Mouse (Mus musculus) heart, embryonic 13.5 days (tissue): ENCODE results near the gene Iqck. TPM values are rescaled to one million over a fixed set of nuclear protein-coding genes. Genes with fewer than 3 reads are reported as not detected.

Experiments
- ATAC-seq: fragments of 200-750 bp; cut with Nextera tagmentation; 2 replicates; pipeline ENCODE4 v1.8.0; 2017; ENCODE audit warnings: moderate TSS enrichment; ENCODE audit not compliant: insufficient number of reproducible peaks, low FRiP score, low TSS enrichment; ENCODE audit errors: extremely low read depth
- H3K27ac ChIP-seq: fragments of 300-500 bp; sonication (generic); replicated peaks from 2 replicates; pipeline ENCODE4 v1.5.1; 2015; ENCODE audit warnings: moderate library complexity, mild to moderate bottlenecking, inconsistent platforms
- H3K27me3 ChIP-seq: fragments of 300-500 bp; sonication (generic); replicated peaks from 2 replicates; pipeline ENCODE4 v1.6.1; 2015; ENCODE audit warnings: mild to moderate bottlenecking, inconsistent platforms
- H3K36me3 ChIP-seq: fragments of 300-500 bp; sonication (generic); 2 replicates; pipeline ENCODE4 v1.6.1; 2015; ENCODE audit warnings: mild to moderate bottlenecking, inconsistent platforms
- H3K4me1 ChIP-seq: fragments of 300-500 bp; sonication (generic); 2 replicates; pipeline ENCODE4 v1.6.1; 2015; ENCODE audit warnings: inconsistent platforms
- H3K4me2 ChIP-seq: fragments of 300-500 bp; sonication (generic); 2 replicates; pipeline ENCODE4 v1.6.1; 2015; ENCODE audit warnings: inconsistent platforms, mild to moderate bottlenecking, moderate library complexity
- H3K4me3 ChIP-seq: fragments of 300-500 bp; sonication (generic); 2 replicates; pipeline ENCODE4 v1.5.1; 2015; ENCODE audit warnings: moderate library complexity, mild to moderate bottlenecking, inconsistent platforms
- H3K9ac ChIP-seq: fragments of 300-500 bp; sonication (generic); 2 replicates; pipeline ENCODE4 v1.6.1; 2015; ENCODE audit warnings: inconsistent platforms, mild to moderate bottlenecking, moderate library complexity
- H3K9me3 ChIP-seq: fragments of 300-500 bp; sonication (generic); 2 replicates; pipeline ENCODE4 v1.6.1; 2016; ENCODE audit warnings: inconsistent platforms
- WGBS: fragments of 180-500 bp; shearing (Covaris S2); methylation state at CpG from one replicate; pipeline ENCODE4 v1.1.7; 2015; ENCODE audit warnings: mixed read lengths; 5-methylcytosine and 5-hydroxymethylcytosine counted together
- polyA plus RNA-seq: library from polyadenylated mRNA; unstranded; fragments of >200 nt; fragmentation: Nextera tagmentation; extraction: Ambion mirVana; gene quantifications from 2 replicates; pipeline ENCODE4 v1.2.1, GENCODE M21; 2015

Gene Iqck
- polyA plus RNA-seq, 1 experiment from 2014 or later = 0.96 TPM

DNA sequence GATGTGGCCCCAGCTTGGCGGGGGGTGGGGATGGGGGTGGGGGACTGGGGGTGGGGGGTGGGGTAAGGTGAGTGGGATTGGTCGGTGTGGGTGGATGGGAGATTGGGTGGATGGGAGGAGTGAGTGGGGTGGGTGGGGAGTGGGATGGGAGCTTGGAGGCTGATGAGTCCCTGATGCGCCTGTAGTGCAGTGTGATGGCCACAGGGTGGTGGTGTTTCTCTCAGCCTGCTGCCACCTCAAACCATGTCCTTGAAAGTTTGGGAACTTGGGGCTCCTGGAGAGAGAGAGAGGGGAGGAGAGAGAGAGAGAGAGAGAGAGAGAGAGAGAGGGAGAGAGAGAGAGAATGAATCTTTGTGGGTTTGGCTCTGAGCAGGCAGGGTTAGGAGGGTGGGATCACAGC lies 160.2 kb downstream of the Iqck start:
- WGBS = 0% methylated on average over 3 of the region's 3 CpGs
- H3K27me3 ChIP-seq = peaks cover 34% of the 10 kb centered on the region
- H3K4me1 ChIP-seq = no peaks in the 10 kb centered on the region
- no peaks in the 10 kb centered on the region for H3K36me3 ChIP-seq
- H3K27ac ChIP-seq = no peak overlapping the region
- H3K4me2 ChIP-seq = no peak overlapping the region
- no peaks in the 10 kb centered on the region for H3K9me3 ChIP-seq
- H3K9ac ChIP-seq = no peak overlapping the region
- no peak overlapping the region for H3K4me3 ChIP-seq
- ATAC-seq = no peak

DNA sequence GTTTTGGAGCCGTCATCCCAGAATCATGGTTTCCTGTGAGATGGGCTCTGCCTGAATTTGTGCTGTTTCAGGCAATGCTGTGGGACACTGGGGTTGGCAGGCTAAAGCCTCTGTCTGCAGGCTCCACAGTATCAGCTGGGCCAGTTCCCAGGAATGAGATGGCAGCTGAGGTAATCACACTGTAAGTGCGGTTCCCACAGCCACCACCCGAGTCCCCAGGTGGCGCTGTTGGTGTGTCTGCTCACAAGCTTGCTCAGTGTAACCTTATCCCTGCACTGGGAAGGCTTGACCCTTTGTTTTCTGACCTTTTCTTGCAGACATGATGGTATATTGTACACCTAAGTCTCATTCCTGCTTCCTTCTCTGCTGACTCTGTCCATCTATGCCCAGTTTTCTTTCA lies 164.0 kb downstream of the Iqck start:
- H3K9me3 ChIP-seq = no peaks in the 10 kb centered on the region

More for the DNA sequence above, 164.0 kb downstream of the Iqck start:
- Histone ChIP-seq H3K4me3 (no peak overlapping the region), H3K36me3 (no peaks in the 10 kb centered on the region), H3K4me2 (no peak overlapping the region), H3K4me1 (no peaks in the 10 kb centered on the region), H3K27ac (no peak overlapping the region), H3K27me3 (peaks cover 28% of the 10 kb centered on the region), H3K9ac (no peak overlapping the region)
- no peak for ATAC-seq
- 12% methylated on average over 4 of the region's 4 CpGs for WGBS

Other genes with a start within 250 kb of the Iqck start
- 76.1 and 79.0 TPM in 2 replicates for gene Gde1, start 150.0 kb upstream of the Iqck start, polyA plus RNA-seq
- gene Ccp110, start 143.2 kb upstream of the Iqck start, polyA plus RNA-seq = 6.4 and 6.8 TPM in 2 replicates
- gene Vps35l, start 115.5 kb upstream of the Iqck start, polyA plus RNA-seq = 46.3 and 49.5 TPM in 2 replicates
- 55.0 and 68.3 TPM in 2 replicates for gene Knop1, start 502 bp downstream of the Iqck start, polyA plus RNA-seq
- gene Gprc5b, start 139.5 kb downstream of the Iqck start, polyA plus RNA-seq = 3.5 and 4.2 TPM in 2 replicates